Comparison of ENCODE assay signal across 13 mouse cellular contexts in genomic region chr12:80778188-80778936, GRCm38 (mm10). TPM values are rescaled to one million over a fixed set of nuclear protein-coding genes. Genes with fewer than 3 reads are reported as not detected.
A peak's percentile ranks its signal among the peaks of the same experiment; 100 is the strongest.
DNase-seq lines count a peak whose midpoint lies in the region; ATAC-seq lines count a peak whose summit lies in the region.
"Had no signal": no experiment of that assay in that cellular context is flagged by ENCODE, and none has a peak within 500 bp of the region (broad histone marks: within the 10 kb centered on the region; RNA-seq: fewer than 3 reads in every experiment).

No protein-coding gene starts in this region.

- no peaks in the 10 kb centered on the region for H3K27me3 ChIP-seq in midbrain, embryonic 10.5 days (ENCODE audit: low read depth, poor library complexity, severe bottlenecking)
- H3K27me3 ChIP-seq in midbrain, embryonic 13.5 days = no peaks in the 10 kb centered on the region
- no peaks in the 10 kb centered on the region for H3K27me3 ChIP-seq in stomach, embryonic 15.5 days (replicated peaks)
- H3K27me3 ChIP-seq: embryonic facial prominence, embryonic 15.5 days had no signal

- intact Hi-C loops in left cerebral cortex, postnatal 36 days (cut with DNase I) = no loop called here

- H3K4me2 ChIP-seq in midbrain, embryonic 13.5 days (replicated peaks) = no peak overlapping the region
- no peak overlapping the region for H3K4me2 ChIP-seq in stomach, embryonic 15.5 days
- H3K4me2 ChIP-seq: embryonic facial prominence, embryonic 15.5 days had no signal

- no peaks in the 10 kb centered on the region for H3K9me3 ChIP-seq in midbrain, embryonic 10.5 days (replicated peaks)
- no peaks in the 10 kb centered on the region for H3K9me3 ChIP-seq in midbrain, embryonic 13.5 days
- H3K9me3 ChIP-seq in stomach, embryonic 15.5 days = no peaks in the 10 kb centered on the region
- H3K9me3 ChIP-seq: embryonic facial prominence, embryonic 15.5 days had no signal

- H3K27ac ChIP-seq in midbrain, embryonic 10.5 days (replicated peaks) = peak overlapping the region; percentile 18
- H3K27ac ChIP-seq in midbrain, embryonic 13.5 days = no peak overlapping the region
- H3K27ac ChIP-seq in stomach, embryonic 15.5 days = no peak overlapping the region
- H3K27ac ChIP-seq: embryonic facial prominence, embryonic 15.5 days; hindbrain, postnatal 0 days; left cerebral cortex, adult 2 months had no signal

- ATAC-seq in midbrain, embryonic 13.5 days = no peak
- peak; percentile 94 for ATAC-seq in stomach, embryonic 15.5 days (ENCODE audit: insufficient read depth, low FRiP score, low read depth)
- ATAC-seq: hindbrain, postnatal 0 days; midbrain, embryonic 16.5 days had no signal

- no peaks in the 10 kb centered on the region for H3K36me3 ChIP-seq in midbrain, embryonic 10.5 days
- no peaks in the 10 kb centered on the region for H3K36me3 ChIP-seq in midbrain, embryonic 13.5 days
- H3K36me3 ChIP-seq in stomach, embryonic 15.5 days = no peaks in the 10 kb centered on the region
- H3K36me3 ChIP-seq: embryonic facial prominence, embryonic 15.5 days had no signal

- no peak overlapping the region for H3K9ac ChIP-seq in midbrain, embryonic 13.5 days (replicated peaks)
- H3K9ac ChIP-seq in stomach, embryonic 15.5 days = no peak overlapping the region
- H3K9ac ChIP-seq: embryonic facial prominence, embryonic 15.5 days had no signal

- WGBS in midbrain, embryonic 10.5 days = 81% methylated on average over 16 of the region's 16 CpGs
- 75% methylated on average over 16 of the region's 16 CpGs for WGBS in midbrain, embryonic 13.5 days
- whole genome bisulfite sequencing in stomach, embryonic 15.5 days = 72% methylated on average over 16 of the region's 16 CpGs

- peak; percentile 22 for DNase-seq in embryo, embryonic 10 days (ENCODE audit: low spot score)
- no peak for DNase-seq in embryo, embryonic 10.5 days (ENCODE audit: low spot score)
- DNase-seq in midbrain, embryonic 10.5 days (ENCODE audit: low spot score) = no peak
- DNase-seq in liver = peak; percentile 97
- DNase-seq in left cerebral cortex, postnatal 36 days (ENCODE audit: low spot score in 2 of 2) = no peak
- DNase-seq in cerebellum, postnatal 25 days = no peak
- DNase-seq: adrenal gland, adult 8-10 months had no signal

- H3K4me1 ChIP-seq in midbrain, embryonic 10.5 days = peaks cover 2% of the 10 kb centered on the region; the same call in 1 of the 2 replicates
- no peaks in the 10 kb centered on the region for H3K4me1 ChIP-seq in midbrain, embryonic 13.5 days (replicated peaks)
- no peaks in the 10 kb centered on the region for H3K4me1 ChIP-seq in stomach, embryonic 15.5 days
- H3K4me1 ChIP-seq: embryonic facial prominence, embryonic 15.5 days had no signal

- H3K4me3 ChIP-seq in midbrain, embryonic 10.5 days = no peak overlapping the region
- no peak overlapping the region for H3K4me3 ChIP-seq in midbrain, embryonic 13.5 days (replicated peaks)
- no peak overlapping the region for H3K4me3 ChIP-seq in stomach, embryonic 15.5 days (replicated peaks)
- H3K4me3 ChIP-seq: embryonic facial prominence, embryonic 15.5 days; left cerebral cortex, adult 2 months had no signal

RNA-seq across cellular contexts. Expression of gene Susd6, which starts 11.9 kb away (rescaled TPM):
- 13.9 and 16.6 TPM in 2 replicates for polyA plus RNA-seq in midbrain, embryonic 10.5 days (2016; fragmentation: Nextera tagmentation; extraction: Ambion mirVana)
- 13.0 and 14.5 TPM in 2 replicates for polyA plus RNA-seq in midbrain, embryonic 13.5 days (2015; fragmentation: Nextera tagmentation; extraction: Ambion mirVana)
- 17.5 and 19.2 TPM in 2 replicates for polyA plus RNA-seq in stomach, embryonic 15.5 days (2015; fragmentation: Nextera tagmentation; extraction: Ambion mirVana)
- 10 to 100 TPM; 31.6 to 40.0 TPM for total RNA-seq in left cerebral cortex, postnatal 36 days (2021)

RNA-seq across cellular contexts. Expression of gene Ccdc177, which starts 17.9 kb away (rescaled TPM):
- 2.0 and 2.2 TPM in 2 replicates for polyA plus RNA-seq in midbrain, embryonic 10.5 days (2016; fragmentation: Nextera tagmentation; extraction: Ambion mirVana)
- polyA plus RNA-seq in midbrain, embryonic 13.5 days (2015; fragmentation: Nextera tagmentation; extraction: Ambion mirVana) = 5.5 and 6.6 TPM in 2 replicates
- polyA plus RNA-seq in stomach, embryonic 15.5 days (2015; fragmentation: Nextera tagmentation; extraction: Ambion mirVana) = 0.17 and 0.18 TPM in 2 replicates
- total RNA-seq in left cerebral cortex, postnatal 36 days (2021) = 10 to 100 TPM; 14.5 to 15.7 TPM

Comparison
In these comparisons a context has a peak if more than half of its experiments do, and no peak if none do; other contexts are left out.
1. DNase-seq: peak in embryo, embryonic 10 days (single experiment) and liver (single experiment); none in embryo, embryonic 10.5 days (single experiment), midbrain, embryonic 10.5 days (single experiment), left cerebral cortex, postnatal 36 days (0 of 2) and cerebellum, postnatal 25 days (0 of 2).